Mouse (Mus musculus) lung, adult 2 months (tissue): ENCODE results near the gene Gm8369. TPM values are rescaled to one million over a fixed set of nuclear protein-coding genes. Genes with fewer than 3 reads are reported as not detected.
"Not testable (repeated sequence)": the region's sequence is repeated elsewhere in the genome, so short reads cannot be mapped to it uniquely, and the experiment has no call there.

Source experiments
- DNase-seq: peaks from one replicate; pipeline ENCODE4 v3.0.0; 2022
- H3K4me1 ChIP-seq: fragments of 200-500 bp; 2 replicates; pipeline ENCODE4 v1.6.1; 2011; ENCODE audit warnings: low read length; ENCODE audit not compliant: control insufficient read depth, insufficient read depth
- H3K4me3 ChIP-seq: fragments of 200-500 bp; replicated peaks from 2 replicates; pipeline ENCODE3; 2011; ENCODE audit warnings: low read depth, mild to moderate bottlenecking, control low read depth, low read length; ENCODE audit errors: extremely low read depth
- CTCF ChIP-seq: fragments of 200-500 bp; IDR thresholded peaks from 2 replicates; pipeline ENCODE4 v1.5.1; 2011; ENCODE audit warnings: mild to moderate bottlenecking, low read length, control low read depth; ENCODE audit not compliant: insufficient read depth
- POLR2A ChIP-seq: fragments of 200-500 bp; IDR thresholded peaks from 2 replicates; pipeline ENCODE4 v1.6.1; 2011; ENCODE audit warnings: low read depth, mild to moderate bottlenecking, control low read depth, low read length, borderline replicate concordance; ENCODE audit errors: extremely low read depth
- WGBS: fragments of 180-500 bp; shearing (Covaris S2); methylation state at CpG from one replicate; pipeline ENCODE4 v1.1.7; 2018; 5-methylcytosine and 5-hydroxymethylcytosine counted together
- polyA plus RNA-seq: library from polyadenylated mRNA; depleted of rRNA; stranded (reverse); fragments of >200 nt; gene quantifications from 2 replicates; pipeline ENCODE4 v1.2.3, GENCODE M21; 2012; rRNA removed

The Gm8369 gene
- polyA plus RNA-seq: 3.4 and 8.1 TPM in 2 replicates

DNA sequence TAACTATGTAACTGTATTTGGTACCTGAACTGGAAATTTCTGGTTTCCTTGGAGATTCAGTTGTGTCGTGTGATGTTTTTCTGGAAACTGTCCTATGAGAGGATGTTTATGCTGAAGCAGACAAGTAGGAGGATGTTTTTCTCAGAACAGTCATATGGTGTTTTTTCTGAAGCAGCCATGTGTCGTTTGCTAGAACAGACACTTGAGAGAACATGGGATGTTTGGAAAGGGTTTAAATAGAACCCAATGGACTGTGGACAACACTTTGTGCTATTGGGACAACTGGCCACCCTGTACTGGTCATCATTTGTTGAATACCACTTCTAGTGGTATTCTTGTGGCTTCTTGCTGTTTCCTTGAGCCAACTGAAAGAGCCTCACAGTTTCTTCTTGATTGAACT, at the start of gene Gm8369:
Gene Gm8369 (plus strand): TSS at position 193 of the 400 bp plus-strand sequence.
- H3K4me1 ChIP-seq: no peaks in the 10 kb centered on the region
- TF ChIP-seq CTCF: no peak
- TF ChIP-seq POLR2A: no peak
- no peak within 1 kb of the TSS for H3K4me3 ChIP-seq
- 38% methylated on average over 2 of the region's 2 CpGs for whole genome bisulfite sequencing
- DNase-seq: no peak

DNA sequence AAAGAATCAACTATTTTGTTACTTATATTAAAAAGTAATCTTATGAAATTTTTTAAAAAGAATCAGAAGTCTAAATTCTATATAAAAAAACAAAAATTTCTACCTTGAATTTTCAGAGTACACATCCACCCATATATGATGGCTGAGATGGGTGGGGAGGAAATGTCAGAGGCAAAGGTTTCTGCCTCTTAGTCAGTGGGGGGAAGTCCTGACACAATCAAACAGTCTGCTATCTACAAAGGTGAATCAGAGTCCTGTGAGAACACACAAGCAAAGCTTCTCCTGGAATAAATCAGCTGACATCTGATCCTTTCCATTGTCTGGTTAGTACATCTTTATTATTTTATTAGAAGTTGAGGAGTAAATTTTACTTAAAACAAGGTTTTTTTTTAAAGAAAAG, 42.4 kb upstream of the Gm8369 start, which contains the start of gene Ms4a4b:
Gene Ms4a4b (plus strand): TSS at position 216 of the 400 bp plus-strand sequence.
- peak within 1 kb of the TSS; percentile 24 for H3K4me3 ChIP-seq
- TF ChIP-seq POLR2A (no peak), CTCF (no peak)
- H3K4me1 ChIP-seq: no peaks in the 10 kb centered on the region
- no peak for DNase-seq

DNA sequence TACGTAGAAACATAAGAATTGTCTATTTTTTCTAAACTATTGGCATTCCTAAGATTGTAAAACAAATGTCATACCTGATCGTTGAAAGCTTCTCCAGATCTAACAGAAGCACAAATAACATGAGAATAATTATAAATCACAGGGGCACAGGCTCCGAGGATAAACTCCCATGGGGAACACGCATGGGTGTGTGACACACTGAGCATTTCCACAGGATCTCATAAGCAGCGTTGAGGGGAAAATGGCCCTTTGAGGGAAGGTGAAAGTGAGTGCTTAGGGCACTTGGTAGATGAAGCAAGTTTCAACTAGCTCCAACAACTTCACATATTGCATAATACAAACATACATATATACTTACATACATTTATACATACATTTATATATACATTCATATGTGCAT, 41.8 kb upstream of the Gm8369 start:
- Histone ChIP-seq H3K4me3 (peak overlapping the region; percentile 24), H3K4me1 (no peaks in the 10 kb centered on the region)
- WGBS: 71% methylated on average over 5 of the region's 5 CpGs
- no peak for DNase-seq
- TF ChIP-seq POLR2A (no peak), CTCF (no peak)

DNA sequence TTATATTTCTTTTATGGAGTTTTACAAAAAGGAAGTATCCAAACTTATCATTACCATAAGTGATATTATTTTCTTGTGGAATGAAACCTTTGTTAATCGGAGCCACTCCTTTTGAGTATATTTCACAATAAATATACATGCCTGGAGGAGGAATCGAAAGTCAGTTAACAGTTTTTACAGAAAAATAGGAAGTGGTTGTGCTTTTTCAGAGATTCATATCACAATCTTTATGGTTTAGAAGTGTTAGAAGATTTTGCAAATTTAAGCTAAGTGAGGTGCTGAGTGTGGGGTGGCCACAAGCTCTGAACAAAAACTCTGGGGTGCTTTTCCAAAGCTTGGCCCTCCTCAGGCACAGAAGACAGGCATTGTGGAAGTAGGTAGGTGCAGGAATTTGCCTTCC, 38.5 kb upstream of the Gm8369 start:
- 71% methylated on average over 2 of the region's 2 CpGs for WGBS
- DNase-seq: no peak
- TF ChIP-seq CTCF: no peak
- TF ChIP-seq POLR2A: no peak
- Histone ChIP-seq H3K4me1 (no peaks in the 10 kb centered on the region), H3K4me3 (no peak overlapping the region)

DNA sequence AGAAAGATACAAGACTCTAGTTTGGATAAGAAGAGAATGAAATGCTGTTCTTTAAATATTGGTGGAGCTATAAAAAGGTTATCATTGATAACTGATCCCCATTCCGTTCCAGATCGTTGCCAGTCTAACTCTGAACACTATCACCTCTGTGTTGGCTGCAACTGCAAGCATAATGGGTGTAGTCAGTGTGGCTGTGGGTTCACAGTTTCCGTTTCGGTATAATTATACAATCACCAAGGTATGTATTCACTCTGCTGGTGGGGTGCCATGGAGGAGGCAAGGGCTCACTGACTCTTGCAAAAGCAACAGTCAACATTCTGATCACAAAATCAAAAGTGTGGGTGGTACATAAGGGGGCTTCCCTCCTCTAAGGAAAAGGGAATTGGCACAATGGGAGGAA, 26.7 kb upstream of the Gm8369 start:
- not testable (repeated sequence) for H3K4me3 ChIP-seq, DNase-seq, H3K4me1 ChIP-seq
- 73% methylated on average over 4 of the region's 4 CpGs for WGBS

DNA sequence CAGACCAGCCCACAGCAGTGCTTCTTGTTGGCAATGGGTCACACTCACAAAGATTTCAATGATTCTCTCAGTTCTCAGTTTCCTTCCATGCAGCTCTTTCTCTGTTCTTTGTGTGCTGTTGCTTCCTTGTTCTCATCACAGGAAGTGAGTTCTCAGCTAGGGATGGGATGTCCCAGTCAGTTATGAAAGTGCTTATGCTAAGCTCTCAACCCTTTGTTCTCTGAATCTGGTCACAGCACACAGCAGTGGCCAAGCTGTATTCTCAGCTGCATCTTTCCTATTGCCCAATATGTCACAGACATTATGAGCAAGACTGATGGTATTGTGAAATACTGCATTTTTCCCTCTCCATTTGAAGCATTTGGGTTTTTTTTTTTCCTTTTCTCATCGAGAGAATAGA, 20.9 kb upstream of the Gm8369 start:
- DNase-seq, H3K4me3 ChIP-seq, H3K4me1 ChIP-seq: not testable (repeated sequence)
- WGBS: 18% methylated on average over 1 of the region's 1 CpGs

DNA sequence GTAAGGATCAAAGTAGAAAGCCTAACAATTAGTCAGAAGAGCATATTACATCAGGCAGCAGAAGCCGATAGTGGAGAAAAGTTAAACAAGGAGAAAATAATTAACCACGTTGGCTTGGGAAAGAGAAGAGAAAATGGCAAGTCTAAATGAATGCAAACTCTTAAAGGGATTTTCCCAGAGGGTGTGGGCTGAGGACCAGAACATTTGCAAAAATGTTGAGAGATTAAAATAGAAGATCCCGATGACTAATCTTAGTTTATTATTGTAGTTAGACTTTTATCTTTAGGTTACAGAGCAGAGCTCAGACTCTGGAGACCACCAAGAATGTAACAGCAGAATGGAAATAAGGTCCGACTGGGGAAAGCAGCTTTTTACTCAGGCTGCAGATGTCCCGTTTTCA, 19.3 kb upstream of the Gm8369 start:
- DNase-seq: no peak
- no peak for TF ChIP-seq CTCF
- no peak for TF ChIP-seq POLR2A
- Histone ChIP-seq H3K4me3 (no peak overlapping the region), H3K4me1 (no peaks in the 10 kb centered on the region)
- 42% methylated on average over 5 of the region's 5 CpGs for WGBS

DNA sequence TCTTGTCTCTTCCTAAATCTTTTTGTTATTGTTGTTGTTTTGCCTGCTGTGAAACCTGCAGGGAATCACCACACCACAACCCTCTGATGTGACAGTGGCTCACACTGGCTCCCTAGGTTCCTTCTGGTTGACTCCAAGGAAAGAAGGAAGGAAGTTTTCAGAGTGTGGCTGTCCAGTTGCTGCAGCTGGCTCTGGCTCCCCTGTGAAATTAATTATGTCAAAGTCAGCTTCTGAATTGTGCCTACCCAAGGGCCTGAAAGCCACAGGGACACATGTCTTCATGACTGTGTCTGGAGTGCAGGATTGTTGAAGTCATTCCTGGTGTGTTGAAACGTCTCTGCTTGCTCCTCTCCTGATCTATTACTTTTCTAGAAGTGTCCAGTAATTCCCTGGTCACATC, 17.4 kb upstream of the Gm8369 start:
- 45% methylated on average over 1 of the region's 1 CpGs for WGBS
- not testable (repeated sequence) for H3K4me3 ChIP-seq, DNase-seq, H3K4me1 ChIP-seq

DNA sequence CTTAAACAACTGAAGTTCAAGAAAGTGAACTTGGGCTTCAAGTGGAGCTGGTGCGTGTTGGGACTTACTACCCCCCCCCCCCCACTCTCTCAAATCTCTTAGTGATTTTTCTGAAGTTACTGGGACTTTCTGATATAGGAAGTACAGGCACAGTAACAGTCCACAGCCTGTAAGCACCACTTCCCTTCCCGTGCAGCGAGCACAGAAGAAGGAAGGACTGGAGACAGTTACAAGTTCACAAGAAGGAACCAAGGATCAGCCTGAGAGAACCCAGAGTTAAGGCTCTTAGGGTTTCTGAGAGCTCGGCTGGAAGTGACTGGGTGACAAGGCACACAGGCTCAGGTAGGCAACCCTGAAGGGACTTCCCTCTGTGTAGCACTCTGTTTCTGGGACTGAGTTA, 16.5 kb upstream of the Gm8369 start, which contains the start of gene Ms4a6c:
Gene Ms4a6c (plus strand): TSS at position 152 of the 400 bp plus-strand sequence.
- not testable (repeated sequence) for DNase-seq, H3K4me1 ChIP-seq, H3K4me3 ChIP-seq
- 70% methylated on average over 4 of the region's 4 CpGs for WGBS

DNA sequence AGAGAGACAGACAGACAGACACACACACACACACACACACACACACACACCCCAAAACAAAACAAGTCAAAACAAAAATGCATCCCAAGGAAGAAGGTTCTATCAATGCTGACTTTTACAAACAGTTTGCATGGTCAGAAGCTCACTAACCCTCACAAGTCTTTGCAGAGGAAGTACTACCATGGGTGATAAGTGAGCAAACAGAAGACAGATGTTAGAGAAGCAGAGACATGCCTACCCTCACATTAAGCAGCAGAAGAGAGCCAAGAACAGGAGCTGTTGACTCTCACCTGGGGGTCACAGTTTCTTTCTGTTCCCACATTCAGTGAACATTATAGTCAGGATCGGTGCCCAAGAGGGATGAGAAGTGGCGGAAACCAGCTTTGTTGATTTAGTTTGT, 6.0 kb upstream of the Gm8369 start:
- Histone ChIP-seq H3K4me1 (no peaks in the 10 kb centered on the region), H3K4me3 (no peak overlapping the region)
- no peak for TF ChIP-seq CTCF
- WGBS: 74% methylated on average over 2 of the region's 2 CpGs
- no peak for DNase-seq

DNA sequence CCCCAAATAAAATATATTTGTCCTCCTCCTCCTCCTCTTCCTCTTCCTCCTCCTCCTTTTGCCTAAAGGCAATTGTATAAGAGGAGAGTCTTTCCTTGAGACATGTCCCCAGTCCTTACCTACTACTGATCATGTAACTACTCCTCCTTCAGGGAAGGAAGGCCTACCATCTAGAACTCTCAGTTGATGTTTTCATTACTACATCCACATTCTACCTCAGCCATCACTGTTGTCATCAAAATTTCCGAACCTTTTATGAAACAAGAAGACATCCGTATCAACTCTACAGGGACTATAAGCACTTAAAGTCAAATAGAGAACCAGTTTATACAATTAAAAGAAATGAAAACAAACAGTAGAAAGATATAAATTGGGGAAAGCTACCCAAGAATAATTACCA, 3.1 kb upstream of the Gm8369 start:
- no peak for DNase-seq
- TF ChIP-seq POLR2A (no peak), CTCF (no peak)
- Histone ChIP-seq H3K4me1 (no peaks in the 10 kb centered on the region), H3K4me3 (no peak overlapping the region)
- 80% methylated on average over 2 of the region's 2 CpGs for WGBS
